19 mouse cellular contexts compared by ENCODE assay signal in the genomic region with DNA sequence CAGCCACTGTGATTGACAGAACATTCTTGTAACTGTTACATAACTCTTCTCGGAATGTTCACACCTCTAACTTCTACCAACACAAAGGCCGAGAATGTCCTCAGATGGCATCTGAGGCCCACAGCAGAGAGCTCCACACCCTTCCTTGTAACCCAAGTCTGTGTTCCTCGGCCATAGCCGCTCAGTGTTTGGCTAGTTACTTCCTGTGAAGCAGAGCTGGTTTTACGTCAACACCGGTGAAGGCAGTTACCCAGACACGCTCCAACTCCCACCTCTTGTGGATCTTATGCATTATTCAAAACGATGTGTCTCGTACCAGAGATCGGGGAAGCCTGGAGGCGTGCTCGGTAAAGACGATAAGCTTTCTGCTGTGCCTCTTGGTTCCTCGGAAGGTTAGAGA. TPM values are rescaled to one million over a fixed set of nuclear protein-coding genes. Genes with fewer than 3 reads are reported as not detected.
A peak's percentile ranks its signal among the peaks of the same experiment; 100 is the strongest.
DNase-seq lines count a peak whose midpoint lies in the region; TF ChIP-seq lines count a peak whose summit lies in the region.
"Had no signal": no experiment of that assay in that cellular context is flagged by ENCODE, and none has a peak within 500 bp of the region (broad histone marks: within the 10 kb centered on the region; RNA-seq: fewer than 3 reads in every experiment).

No protein-coding gene starts in this region.

- WGBS in heart, embryonic 10.5 days = 76% methylated on average over 14 of the region's 14 CpGs
- 78% methylated on average over 14 of the region's 14 CpGs for WGBS in liver, adult 2 months

- H3K9me3 ChIP-seq in heart, embryonic 10.5 days = no peaks in the 10 kb centered on the region
- H3K9me3 ChIP-seq: embryonic facial prominence, embryonic 12.5 days; lung, embryonic 15.5 days; neural tube, embryonic 13.5 days had no signal

- H3K79me2 ChIP-seq in liver, adult 2 months (ENCODE audit: control insufficient read depth, insufficient read depth, low read length) = no peaks in the 10 kb centered on the region

- H3K9ac ChIP-seq in liver, adult 2 months (ENCODE audit: low read depth, low read length) = peak overlapping the region; percentile 6; the same call in 1 of the 2 replicates
- H3K9ac ChIP-seq: embryonic facial prominence, embryonic 12.5 days; hindbrain, embryonic 14.5 days; lung, embryonic 15.5 days; neural tube, embryonic 13.5 days had no signal

- H3K36me3 ChIP-seq in heart, embryonic 10.5 days = no peaks in the 10 kb centered on the region
- H3K36me3 ChIP-seq in liver, adult 2 months (ENCODE audit: control insufficient read depth, insufficient read depth, low read length) = no peaks in the 10 kb centered on the region
- no peaks in the 10 kb centered on the region for H3K36me3 ChIP-seq in testis, adult 2 months (ENCODE audit: control insufficient read depth, insufficient read depth, low read length)
- H3K36me3 ChIP-seq: embryonic facial prominence, embryonic 12.5 days; lung, embryonic 15.5 days; neural tube, embryonic 13.5 days had no signal

- H3K27me3 ChIP-seq in heart, embryonic 10.5 days (ENCODE audit: insufficient read depth, poor library complexity, severe bottlenecking) = peaks cover 22% of the 10 kb centered on the region
- no peaks in the 10 kb centered on the region for H3K27me3 ChIP-seq in liver, adult 2 months (ENCODE audit: control insufficient read depth, insufficient read depth, low read length)
- peaks cover 2% of the 10 kb centered on the region for H3K27me3 ChIP-seq in testis, adult 2 months (ENCODE audit: control insufficient read depth, insufficient read depth, low read length)

- no peak for TF ChIP-seq POLR2A in liver, adult 2 months (IDR thresholded peaks at IDR 0.05; ENCODE audit: extremely low read depth, insufficient read depth, low read length)
- peak; percentile 61; the same call in 1 of the 2 replicates for TF ChIP-seq POLR2A in testis, adult 2 months (IDR thresholded peaks at IDR 0.05; ENCODE audit: control insufficient read depth, low read depth, low read length)

- no peak overlapping the region for H3K4me3 ChIP-seq in heart, embryonic 10.5 days
- no peak overlapping the region for H3K4me3 ChIP-seq in liver, adult 2 months (ENCODE audit: insufficient read depth, low read depth, low read length)
- peak overlapping the region; percentile 89 for H3K4me3 ChIP-seq in testis, adult 2 months (ENCODE audit: control insufficient read depth, low read depth, low read length)
- H3K4me3 ChIP-seq: embryonic facial prominence, embryonic 12.5 days; lung, embryonic 15.5 days; neural tube, embryonic 13.5 days had no signal

- no peak overlapping the region for H3K27ac ChIP-seq in heart, embryonic 10.5 days
- H3K27ac ChIP-seq in liver, adult 2 months (replicated peaks; ENCODE audit: insufficient read depth, low read depth, low read length) = no peak overlapping the region
- no peak overlapping the region for H3K27ac ChIP-seq in testis, adult 2 months (ENCODE audit: control insufficient read depth, insufficient read depth, low read depth, low read length)
- H3K27ac ChIP-seq: embryonic facial prominence, embryonic 12.5 days; hindbrain, embryonic 14.5 days; lung, embryonic 15.5 days; neural tube, embryonic 13.5 days had no signal

- TF ChIP-seq CTCF in liver, adult 2 months (IDR thresholded peaks at IDR 0.05; ENCODE audit: low read depth, low read length) = no peak
- no peak for TF ChIP-seq CTCF in testis, adult 2 months (IDR thresholded peaks at IDR 0.05; ENCODE audit: control insufficient read depth, insufficient read depth, insufficient replicate concordance, low read depth, low read length)

- peak; percentile 65 for DNase-seq in heart, embryonic 10.5 days (ENCODE audit: low spot score)
- DNase-seq in heart, adult 8-10 months (ENCODE audit: low spot score) = no peak
- DNase-seq in liver, adult 2 months (ENCODE audit: extremely low read depth, low read depth, low spot score) = peak; percentile 23
- no peak for DNase-seq in liver
- no peak for DNase-seq in testis, postnatal 14 days (ENCODE audit: low spot score)
- peak; percentile 81 for DNase-seq in telencephalon, adult 2 months (ENCODE audit: low read depth, low spot score)
- DNase-seq in natural killer cell, adult 2 months (ENCODE audit: low spot score in 2 of 2) = no peak
- DNase-seq: adrenal gland, adult 8-10 months; cerebellum, adult 11-12 months; gastrocnemius, postnatal 25 days; heart, postnatal 14 days had no signal

- peaks cover 9% of the 10 kb centered on the region for H3K4me1 ChIP-seq in heart, embryonic 10.5 days
- peaks cover 14% of the 10 kb centered on the region for H3K4me1 ChIP-seq in liver, adult 2 months (ENCODE audit: control insufficient read depth, insufficient read depth, low read length)
- H3K4me1 ChIP-seq in testis, adult 2 months (ENCODE audit: control insufficient read depth, insufficient read depth, low read length) = peaks cover 5% of the 10 kb centered on the region

RNA-seq across cellular contexts. Expression of a gene that starts 1.3 kb away (rescaled TPM):
- 0.12 TPM in 1 of 2 replicates, not detected in the other for polyA plus RNA-seq in heart, embryonic 10.5 days (2016; fragmentation: Nextera tagmentation; extraction: Ambion mirVana)
- under 1 TPM in 2 of 4 experiments, not detected in 2; 0.22 to 0.90 TPM for total RNA-seq in heart, adult 8-10 months (2022)
- 0.20 and 0.28 TPM in 2 replicates for total RNA-seq in liver, adult 2 months (2014; rRNA removed)
- 0.17 and 0.33 TPM in 2 replicates for polyA plus RNA-seq in liver, adult 2 months (2012; rRNA removed)
- polyA plus RNA-seq in testis, adult 2 months (2012; rRNA removed) = 51.7 and 65.0 TPM in 2 replicates
- total RNA-seq: common myeloid progenitor, adult 5-6 weeks; monocyte, adult 5-6 weeks had no signal
- polyA plus RNA-seq: heart, embryonic 11.5 days had no signal

RNA-seq across cellular contexts. Expression of a gene that starts 32.5 kb away (rescaled TPM):
- polyA plus RNA-seq in heart, embryonic 10.5 days (2016; fragmentation: Nextera tagmentation; extraction: Ambion mirVana) = 7.9 and 11.5 TPM in 2 replicates
- total RNA-seq in heart, adult 8-10 months (2022) = 10 to 100 TPM; 55.7 to 79.2 (median 65.3) TPM
- 148 and 168 TPM in 2 replicates for total RNA-seq in liver, adult 2 months (2014; rRNA removed)
- polyA plus RNA-seq in liver, adult 2 months (2012; rRNA removed) = 147 and 252 TPM in 2 replicates
- polyA plus RNA-seq in testis, adult 2 months (2012; rRNA removed) = 7.6 and 7.7 TPM in 2 replicates
- total RNA-seq: common myeloid progenitor, adult 5-6 weeks; monocyte, adult 5-6 weeks had no signal

RNA-seq across cellular contexts. Expression of a gene that starts 56.3 kb away (rescaled TPM):
- 0.93 and 1.3 TPM in 2 replicates for polyA plus RNA-seq in heart, embryonic 10.5 days (2016; fragmentation: Nextera tagmentation; extraction: Ambion mirVana)
- total RNA-seq in heart, adult 8-10 months (2022) = 1 to 10 TPM; 1.8 to 5.1 (median 3.7) TPM
- 1,071 and 1,237 TPM in 2 replicates for total RNA-seq in liver, adult 2 months (2014; rRNA removed)
- 834 and 897 TPM in 2 replicates for polyA plus RNA-seq in liver, adult 2 months (2012; rRNA removed)
- polyA plus RNA-seq in testis, adult 2 months (2012; rRNA removed) = 7.2 and 9.6 TPM in 2 replicates
- total RNA-seq: monocyte, adult 5-6 weeks had no signal

Comparison
In these comparisons a context has a peak if more than half of its experiments do, and no peak if none do; other contexts are left out.
1. DNase-seq: peak in heart, embryonic 10.5 days (single experiment), liver, adult 2 months (single experiment) and telencephalon, adult 2 months (single experiment); none in heart, adult 8-10 months (single experiment), liver (single experiment), testis, postnatal 14 days (single experiment) and natural killer cell, adult 2 months (0 of 2).
2. RNA of a gene that starts 1.3 kb away (polyA plus RNA-seq): 51.7 to 65.0 TPM in testis, adult 2 months; 0.17 to 0.33 TPM in liver, adult 2 months and 0.12 TPM in heart, embryonic 10.5 days; every median in the first group is over 10 times any median in the second.
3. RNA of a gene that starts 32.5 kb away (polyA plus RNA-seq): 147 to 252 TPM in liver, adult 2 months; 7.9 to 11.5 TPM in heart, embryonic 10.5 days and 7.6 to 7.7 TPM in testis, adult 2 months; every median in the first group is over 10 times any median in the second.
4. RNA of a gene that starts 56.3 kb away (polyA plus RNA-seq): 834 to 897 TPM in liver, adult 2 months; 7.2 to 9.6 TPM in testis, adult 2 months and 0.93 to 1.3 TPM in heart, embryonic 10.5 days; every median in the first group is over 10 times any median in the second.